Mouse (Mus musculus) small intestine, adult 2 months (tissue): Measurements from ENCODE around the gene Rtp1.

Source experiments
- CTCF ChIP-seq: fragments of 200-500 bp; IDR thresholded peaks from 2 replicates; pipeline ENCODE4 v1.5.1; 2012; ENCODE audit warnings: low read depth, mild to moderate bottlenecking, control low read depth, inconsistent platforms, low read length, moderate library complexity, mixed read lengths; ENCODE audit not compliant: insufficient replicate concordance, insufficient read length; ENCODE audit errors: extremely low read depth
- POLR2A ChIP-seq: fragments of 200-500 bp; IDR thresholded peaks from 2 replicates; pipeline ENCODE4 v1.6.1; 2012; ENCODE audit warnings: low read depth, mild to moderate bottlenecking, control low read depth, inconsistent platforms, low read length, moderate library complexity

- no peak for TF ChIP-seq CTCF
- TF ChIP-seq POLR2A, result no peak
These were observed 27.5 kb upstream of the Rtp1 start for GRCm38 (mm10) chr16:23401463-23401862.
